Mouse (Mus musculus) limb, embryonic 12.5 days (tissue): ENCODE measurements around the gene Rhot1. TPM values are rescaled to one million over a fixed set of nuclear protein-coding genes. Genes with fewer than 3 reads are reported as not detected.

Experiments used
- ATAC-seq: fragments of 200-750 bp; cut with Nextera tagmentation; 2 replicates; pipeline ENCODE4 v1.8.0; 2017; ENCODE audit warnings: low read depth, moderate TSS enrichment; ENCODE audit not compliant: insufficient number of reproducible peaks, insufficient read depth, low FRiP score, low TSS enrichment
- H3K27ac ChIP-seq: fragments of 300-500 bp; sonication (generic); 2 replicates; pipeline ENCODE4 v1.5.1; 2016; ENCODE audit warnings: mild to moderate bottlenecking, moderate library complexity
- H3K27me3 ChIP-seq: fragments of 300-500 bp; sonication (generic); 2 replicates; pipeline ENCODE4 v1.6.1; 2016; ENCODE audit warnings: mild to moderate bottlenecking, moderate library complexity
- H3K36me3 ChIP-seq: fragments of 300-500 bp; sonication (generic); 2 replicates; pipeline ENCODE4 v1.6.1; 2016; ENCODE audit warnings: mild to moderate bottlenecking, moderate library complexity
- H3K4me1 ChIP-seq: fragments of 300-500 bp; sonication (generic); replicated peaks from 2 replicates; pipeline ENCODE4 v1.6.1; 2016
- H3K4me2 ChIP-seq: fragments of 300-500 bp; sonication (generic); 2 replicates; pipeline ENCODE4 v1.6.1; 2016; ENCODE audit warnings: mild to moderate bottlenecking, moderate library complexity
- H3K4me3 ChIP-seq: fragments of 300-500 bp; sonication (generic); replicated peaks from 2 replicates; pipeline ENCODE4 v1.5.1; 2016; ENCODE audit warnings: mild to moderate bottlenecking
- H3K9ac ChIP-seq: fragments of 300-500 bp; sonication (generic); replicated peaks from 2 replicates; pipeline ENCODE4 v1.6.1; 2016; ENCODE audit warnings: mild to moderate bottlenecking, moderate library complexity
- H3K9me3 ChIP-seq: fragments of 300-500 bp; sonication (generic); 2 replicates; pipeline ENCODE4 v1.6.1; 2016; ENCODE audit warnings: mild to moderate bottlenecking, moderate library complexity
- WGBS: fragments of 180-500 bp; shearing (Covaris S2); methylation state at CpG from one replicate; pipeline ENCODE4 v1.1.7; 2016; 5-methylcytosine and 5-hydroxymethylcytosine counted together
- polyA plus RNA-seq: library from polyadenylated mRNA; unstranded; fragments of >200 nt; fragmentation: Nextera tagmentation; extraction: Ambion mirVana; gene quantifications from 2 replicates; pipeline ENCODE4 v1.2.1, GENCODE M21; 2016

Rhot1 gene
- polyA plus RNA-seq, 1 experiment from 2014 or later, result 59.5 TPM

GRCm38 (mm10) chr11:80308537-80308936, 99.7 kb downstream of the Rhot1 start:
- Histone ChIP-seq H3K4me3 (no peak overlapping the region), H3K36me3 (no peaks in the 10 kb centered on the region), H3K27ac (no peak overlapping the region), H3K4me2 (no peak overlapping the region), H3K9me3 (peaks cover 3% of the 10 kb centered on the region; the same call in 1 of the 2 replicates), H3K9ac (no peak overlapping the region), H3K27me3 (peaks cover 20% of the 10 kb centered on the region), H3K4me1 (0 out of 2 replicates have a peak, but pooled peaks cover 4% of the 10 kb centered on the region)
- 59% methylated on average over 6 of the region's 6 CpGs for WGBS
- no peak for ATAC-seq

- H3K4me1 ChIP-seq, result peaks cover 4% of the 10 kb centered on the region; the same call in 1 of the 2 replicates
- H3K36me3 ChIP-seq, result no peaks in the 10 kb centered on the region
- no peak overlapping the region for H3K9ac ChIP-seq
- 71% methylated on average over 4 of the region's 4 CpGs for WGBS
- ATAC-seq, result no peak
- H3K4me3 ChIP-seq, result no peak overlapping the region
- peaks cover 11% of the 10 kb centered on the region; the same call in 1 of the 2 replicates for H3K27me3 ChIP-seq
- H3K4me2 ChIP-seq, result no peak overlapping the region
- H3K9me3 ChIP-seq, result no peaks in the 10 kb centered on the region
- H3K27ac ChIP-seq, result no peak overlapping the region
Measured at GRCm38 (mm10) chr11:80311271-80311670, 102.5 kb downstream of the Rhot1 start.

GRCm38 (mm10) chr11:80312049-80312448, 103.2 kb downstream of the Rhot1 start:
- H3K27ac ChIP-seq, result no peak overlapping the region

GRCm38 (mm10) chr11:80312565-80312964, 103.7 kb downstream of the Rhot1 start:
- Histone ChIP-seq H3K4me1 (peaks cover 4% of the 10 kb centered on the region; the same call in 1 of the 2 replicates), H3K9ac (no peak overlapping the region), H3K27ac (no peak overlapping the region), H3K27me3 (peaks cover 11% of the 10 kb centered on the region; the same call in 1 of the 2 replicates), H3K9me3 (no peaks in the 10 kb centered on the region), H3K4me3 (no peak overlapping the region), H3K36me3 (no peaks in the 10 kb centered on the region), H3K4me2 (no peak overlapping the region)
- 1% methylated on average over 6 of the region's 6 CpGs for WGBS
- ATAC-seq, result no peak

More at GRCm38 (mm10) chr11:80312049-80312448, 103.2 kb downstream of the Rhot1 start:
- ATAC-seq, result no peak
- Histone ChIP-seq H3K27me3 (peaks cover 11% of the 10 kb centered on the region; the same call in 1 of the 2 replicates), H3K9ac (no peak overlapping the region), H3K36me3 (no peaks in the 10 kb centered on the region), H3K4me1 (peaks cover 4% of the 10 kb centered on the region; the same call in 1 of the 2 replicates), H3K4me2 (no peak overlapping the region), H3K9me3 (no peaks in the 10 kb centered on the region), H3K4me3 (no peak overlapping the region)
- WGBS, result 30% methylated on average over 2 of the region's 2 CpGs

- no peak for ATAC-seq
- Histone ChIP-seq H3K27ac (no peak overlapping the region), H3K4me3 (no peak overlapping the region), H3K9me3 (no peaks in the 10 kb centered on the region), H3K9ac (no peak overlapping the region), H3K4me1 (peaks cover 4% of the 10 kb centered on the region; the same call in 1 of the 2 replicates), H3K4me2 (no peak overlapping the region), H3K27me3 (peaks cover 11% of the 10 kb centered on the region; the same call in 1 of the 2 replicates), H3K36me3 (no peaks in the 10 kb centered on the region)
- 67% methylated on average over 1 of the region's 1 CpGs for WGBS
Measured at GRCm38 (mm10) chr11:80313462-80313861, 104.6 kb downstream of the Rhot1 start.

- H3K27ac ChIP-seq, result no peak overlapping the region
- H3K27me3 ChIP-seq, result 0 out of 2 replicates have a peak, but pooled peaks cover 11% of the 10 kb centered on the region
- no peak for ATAC-seq
- no peak overlapping the region for H3K9ac ChIP-seq
- peaks cover 4% of the 10 kb centered on the region; the same call in 1 of the 2 replicates for H3K4me1 ChIP-seq
- no peaks in the 10 kb centered on the region for H3K36me3 ChIP-seq
- H3K9me3 ChIP-seq, result no peaks in the 10 kb centered on the region
- WGBS, result 79% methylated on average over 4 of the region's 4 CpGs
- no peak overlapping the region for H3K4me2 ChIP-seq
- no peak overlapping the region for H3K4me3 ChIP-seq
Measured at GRCm38 (mm10) chr11:80313944-80314343, 105.1 kb downstream of the Rhot1 start.

GRCm38 (mm10) chr11:80315743-80316639, 107.2 kb downstream of the Rhot1 start:
- no peak overlapping the region for H3K27ac ChIP-seq
- 0 out of 2 replicates have a peak, but pooled peaks cover 4% of the 10 kb centered on the region for H3K27me3 ChIP-seq
- 63% methylated on average over 10 of the region's 10 CpGs for WGBS
- H3K9me3 ChIP-seq, result no peaks in the 10 kb centered on the region
- H3K4me2 ChIP-seq, result no peak overlapping the region
- H3K9ac ChIP-seq, result no peak overlapping the region
- H3K36me3 ChIP-seq, result no peaks in the 10 kb centered on the region
- no peak for ATAC-seq
- no peak overlapping the region for H3K4me3 ChIP-seq
- peaks cover 4% of the 10 kb centered on the region; the same call in 1 of the 2 replicates for H3K4me1 ChIP-seq

Other genes starting within 250 kb of the Rhot1 start
- 72.0 and 74.4 TPM in 2 replicates for gene Utp6, start 246.6 kb upstream of the Rhot1 start, polyA plus RNA-seq
- gene Suz12, start 215.9 kb upstream of the Rhot1 start, polyA plus RNA-seq, result 30.1 and 31.7 TPM in 2 replicates
- gene Crlf3, start 128.0 kb upstream of the Rhot1 start, polyA plus RNA-seq, result 59.4 and 60.1 TPM in 2 replicates
- 17.4 and 19.9 TPM in 2 replicates for gene Atad5, start 119.6 kb upstream of the Rhot1 start, polyA plus RNA-seq
- 32.4 and 34.9 TPM in 2 replicates for gene Tefm, start 66.8 kb upstream of the Rhot1 start, polyA plus RNA-seq
- gene Adap2, start 54.9 kb upstream of the Rhot1 start, polyA plus RNA-seq, result 0.45 and 1.2 TPM in 2 replicates
- gene Rnf135, start 25.2 kb upstream of the Rhot1 start, polyA plus RNA-seq, result 6.3 and 6.4 TPM in 2 replicates
- 2.0 and 3.4 TPM in 2 replicates for gene Rhbdl3, start 91.9 kb downstream of the Rhot1 start, polyA plus RNA-seq
- 26.0 and 29.9 TPM in 2 replicates for gene 5730455P16Rik, start 169.0 kb downstream of the Rhot1 start, polyA plus RNA-seq
- 287 and 289 TPM in 2 replicates for gene Zfp207, start 174.3 kb downstream of the Rhot1 start, polyA plus RNA-seq
- 313 and 325 TPM in 2 replicates for gene Psmd11, start 219.6 kb downstream of the Rhot1 start, polyA plus RNA-seq